Mouse (Mus musculus) monocyte, adult 2 months (primary cell): ENCODE measurements around the gene Kcnj1.

Experiments
- DNase-seq, 2 experiments: peaks; one replicate each; pipeline ENCODE4 v3.0.0; 2022; ENCODE audit warnings: low spot score in 2 of 2, low read depth in 1 of 2

Gene Kcnj1

GRCm38 (mm10) chr9:32392716-32393115 is 20.4 kb downstream of the Kcnj1 start:
- DNase-seq = no peak

- no peak for DNase-seq
Observed at GRCm38 (mm10) chr9:32394761-32395161, 22.5 kb downstream of the Kcnj1 start.

- DNase-seq = no peak
Observed at GRCm38 (mm10) chr9:32400212-32400611, 27.9 kb downstream of the Kcnj1 start.

- DNase-seq = no peak
Observed at GRCm38 (mm10) chr9:32400662-32401161, 28.4 kb downstream of the Kcnj1 start.

- no peak for DNase-seq
Observed at GRCm38 (mm10) chr9:32405191-32405925, 33.1 kb downstream of the Kcnj1 start.

GRCm38 (mm10) chr9:32408730-32409059 is 36.4 kb downstream of the Kcnj1 start:
- DNase-seq = no peak

- no peak for DNase-seq
Observed at GRCm38 (mm10) chr9:32409060-32409961, 37.0 kb downstream of the Kcnj1 start.

- DNase-seq = no peak
Observed at GRCm38 (mm10) chr9:32410671-32411070, 38.4 kb downstream of the Kcnj1 start.

- no peak for DNase-seq
Observed at GRCm38 (mm10) chr9:32411507-32411906, 39.2 kb downstream of the Kcnj1 start.

GRCm38 (mm10) chr9:32412836-32413580 is 40.7 kb downstream of the Kcnj1 start:
- DNase-seq = no peak

- DNase-seq = no peak
Observed at GRCm38 (mm10) chr9:32414956-32415355, 42.7 kb downstream of the Kcnj1 start.

GRCm38 (mm10) chr9:32415952-32416351 is 43.7 kb downstream of the Kcnj1 start:
- DNase-seq = no peak

- no peak for DNase-seq
Observed at GRCm38 (mm10) chr9:32417466-32418116, 45.3 kb downstream of the Kcnj1 start.

- no peak for DNase-seq
Observed at GRCm38 (mm10) chr9:32420711-32421110, 48.4 kb downstream of the Kcnj1 start.

- DNase-seq = no peak
Observed at GRCm38 (mm10) chr9:32425321-32425720, 53.0 kb downstream of the Kcnj1 start.

GRCm38 (mm10) chr9:32431061-32431460 is 58.8 kb downstream of the Kcnj1 start:
- no peak for DNase-seq

- DNase-seq = no peak
Observed at GRCm38 (mm10) chr9:32434241-32435213, 62.2 kb downstream of the Kcnj1 start.

- DNase-seq = no peak
Observed at GRCm38 (mm10) chr9:32443115-32443514, 70.8 kb downstream of the Kcnj1 start.

- no peak for DNase-seq
Observed at GRCm38 (mm10) chr9:32443817-32444216, 71.5 kb downstream of the Kcnj1 start.
